Mouse (Mus musculus): ENCODE data around the gene Olfr1357.
"Not testable (repeated sequence)": the region's sequence is repeated elsewhere in the genome, so short reads cannot be mapped to it uniquely, and the experiment has no call there.

Gene Olfr1357

DNA sequence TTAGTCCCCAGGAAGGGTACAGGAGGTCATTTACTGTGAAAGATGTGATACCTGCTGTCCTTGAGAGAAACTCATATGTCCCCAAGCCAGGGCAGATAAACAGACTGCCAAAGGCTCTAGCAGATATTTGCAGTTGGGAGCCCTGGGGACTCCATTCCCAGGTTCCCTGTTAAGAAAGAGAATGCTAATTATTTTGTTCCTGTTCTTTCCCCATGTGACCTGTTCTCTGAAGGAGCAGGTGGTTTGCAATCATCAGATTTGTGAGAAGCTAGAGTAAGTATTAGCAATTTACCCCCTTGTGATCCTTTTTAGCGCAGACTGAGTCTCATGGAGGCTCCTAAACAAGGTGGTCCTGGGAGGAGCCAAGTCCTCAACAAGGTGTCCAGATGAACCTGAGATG, at the start of gene Olfr1357:
Olfr1357 (minus strand) TSS at position 101 of the 400 bp plus-strand sequence.
- no peak for DNase-seq (ENCODE audit: low read depth, low spot score)

DNA sequence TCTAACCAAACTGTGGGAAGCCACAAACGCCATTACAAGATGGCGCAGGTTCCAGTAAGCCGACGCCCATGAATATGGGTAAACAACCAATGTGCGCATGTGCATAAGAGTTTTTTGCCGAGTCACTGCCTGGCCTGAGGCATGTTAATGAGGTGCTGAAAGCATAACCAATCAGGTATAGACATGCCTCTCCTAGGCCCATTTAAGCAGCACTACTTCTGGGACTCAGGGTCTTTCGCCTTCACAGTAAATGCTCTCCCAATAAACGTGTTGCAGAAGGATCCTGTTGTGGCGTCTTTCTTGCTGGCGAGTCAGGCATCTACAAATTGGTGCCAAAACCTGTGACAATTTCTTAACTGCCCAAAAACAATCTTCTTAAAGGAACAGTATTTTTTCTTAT, 48.8 kb upstream of the Olfr1357 start:
- DNase-seq (ENCODE audit: low read depth, low spot score) = not testable (repeated sequence)

DNA sequence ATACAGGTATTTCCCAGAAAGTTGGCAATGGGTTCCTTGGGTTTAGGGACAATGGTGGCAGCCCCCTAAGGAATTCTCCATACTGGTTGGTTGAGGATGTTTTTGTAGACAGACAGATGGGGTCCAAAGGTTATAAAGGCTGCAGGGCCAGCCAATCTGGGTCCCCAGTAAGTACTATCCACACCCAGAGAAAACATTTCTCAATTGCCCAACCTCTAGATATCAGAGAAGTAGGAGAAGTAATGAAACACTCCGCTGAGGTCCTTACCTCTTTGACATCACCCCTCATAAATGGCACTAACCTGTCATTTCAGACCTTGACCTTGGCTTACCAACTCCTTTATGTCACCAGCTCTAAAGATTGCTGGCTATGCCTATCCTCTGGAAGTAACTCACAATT, 46.7 kb upstream of the Olfr1357 start:
- no peak for DNase-seq (ENCODE audit: low read depth, low spot score)

DNA sequence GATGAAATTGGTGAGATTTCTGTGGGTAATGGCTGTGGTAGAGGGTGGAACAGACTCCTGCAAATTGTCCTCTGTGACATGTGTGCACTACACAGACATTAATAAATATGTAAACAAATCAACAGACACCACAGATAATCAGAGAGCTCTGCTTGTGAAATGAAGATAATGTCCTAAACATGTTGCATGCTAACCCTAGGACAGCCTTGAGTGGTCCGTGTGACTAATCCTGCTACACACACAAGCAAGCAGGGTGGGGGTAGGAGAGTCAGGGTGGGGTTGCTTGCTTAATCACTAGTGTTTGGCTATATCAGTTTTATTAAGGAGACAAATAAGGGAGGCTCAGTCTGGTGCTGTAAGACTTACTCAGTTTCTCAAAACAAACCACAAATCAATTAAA, 43.3 kb upstream of the Olfr1357 start:
- no peak for DNase-seq (ENCODE audit: low read depth, low spot score)

DNA sequence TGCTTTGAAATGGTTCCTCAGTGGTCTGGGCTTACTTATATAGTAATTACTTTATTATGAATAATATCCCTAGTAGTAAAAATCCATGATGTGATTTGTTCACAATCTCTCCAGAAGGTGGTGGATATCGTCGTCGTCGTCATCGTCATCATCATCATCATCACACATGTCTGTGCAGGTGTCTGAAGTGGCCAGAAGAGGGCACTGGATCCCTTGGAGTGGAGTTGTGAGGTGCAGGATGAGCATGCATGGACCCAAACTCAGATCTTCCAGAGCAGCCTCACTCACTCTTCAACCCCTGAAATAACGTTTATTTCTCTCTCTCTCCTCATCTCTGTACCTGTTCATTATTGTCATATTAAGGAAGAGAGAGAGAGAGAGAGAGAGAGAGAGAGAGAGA, 14.4 kb upstream of the Olfr1357 start:
- DNase-seq (ENCODE audit: low read depth, low spot score) = no peak

DNA sequence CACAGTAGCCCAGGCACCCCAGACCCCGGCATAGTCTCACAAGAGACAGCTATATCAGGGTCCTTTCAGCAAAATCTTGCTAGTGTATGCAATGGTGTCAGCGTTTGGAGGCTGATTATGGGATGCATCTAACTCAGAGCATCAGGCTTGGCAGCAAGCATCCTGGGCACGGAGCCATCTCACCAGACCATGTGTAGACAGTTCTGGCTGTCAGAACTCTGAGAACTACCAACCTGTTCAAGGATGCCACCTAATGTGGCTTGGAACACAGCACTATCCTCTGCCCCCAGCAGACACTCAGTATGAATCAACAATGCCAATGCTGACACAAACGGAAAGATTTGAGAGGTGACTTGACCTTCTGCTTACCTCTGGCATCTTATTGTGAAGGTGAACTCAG, 12.3 kb upstream of the Olfr1357 start:
- DNase-seq (ENCODE audit: low read depth, low spot score) = no peak

DNA sequence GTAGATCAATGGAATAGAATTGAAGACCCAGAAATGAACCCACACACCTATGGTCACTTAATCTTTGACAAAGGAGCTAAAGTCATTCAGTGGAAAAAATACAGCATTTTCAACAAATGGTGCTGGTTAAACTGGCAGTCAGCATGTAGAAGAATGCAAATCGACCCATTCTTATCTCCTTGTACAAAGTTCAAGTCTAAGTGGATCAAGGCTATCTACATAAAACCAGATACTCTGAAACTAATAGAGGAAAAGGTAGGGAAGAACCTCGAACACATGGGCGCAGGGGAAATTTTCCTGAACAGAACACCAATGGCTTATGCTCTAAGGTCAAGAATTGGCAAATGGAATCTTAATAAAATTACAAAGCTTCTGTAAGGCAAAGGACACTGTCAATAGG, 5.3 kb upstream of the Olfr1357 start:
- not testable (repeated sequence) for DNase-seq (ENCODE audit: low read depth, low spot score)

DNA sequence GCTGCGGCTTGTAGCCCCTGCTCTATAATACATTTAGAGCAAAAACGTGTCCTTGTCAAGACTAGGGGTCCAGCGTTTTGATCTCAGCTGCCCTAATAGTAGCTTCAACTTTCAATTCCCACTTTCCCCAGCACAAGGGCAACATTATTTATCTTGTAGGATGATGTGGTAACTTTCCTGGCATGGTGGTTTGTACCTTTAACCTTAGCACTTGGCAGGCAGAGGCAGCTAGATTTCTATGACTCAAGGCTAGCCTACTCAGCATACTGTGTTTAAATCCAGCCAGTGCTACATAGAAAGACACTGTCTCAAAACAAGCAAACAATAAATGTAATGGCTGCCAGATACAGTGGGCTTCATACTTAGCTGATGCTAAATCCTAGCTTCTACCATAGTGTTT, 10.3 kb downstream of the Olfr1357 start:
- no peak for DNase-seq (ENCODE audit: low read depth, low spot score)

DNA sequence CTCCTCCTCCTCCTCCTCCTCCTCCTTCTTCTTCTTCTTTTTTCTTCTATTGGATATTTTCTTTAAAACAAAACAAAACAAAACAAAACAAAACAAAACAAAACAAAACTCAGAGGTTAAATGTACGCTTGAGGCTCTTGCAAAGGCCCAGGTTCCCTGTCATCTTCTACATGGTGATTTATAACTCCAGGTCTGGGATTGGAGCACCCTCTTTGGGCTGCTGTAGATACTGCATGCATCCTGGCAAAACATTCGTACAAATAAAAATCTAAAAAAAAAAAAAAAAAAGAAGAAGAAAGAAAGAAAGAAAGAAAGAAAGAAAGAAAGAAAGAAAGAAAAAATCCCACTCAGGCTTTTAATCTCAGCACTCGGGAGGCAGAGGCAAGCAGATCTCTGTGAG, 12.8 kb downstream of the Olfr1357 start:
- DNase-seq (ENCODE audit: low read depth, low spot score) = no peak

DNA sequence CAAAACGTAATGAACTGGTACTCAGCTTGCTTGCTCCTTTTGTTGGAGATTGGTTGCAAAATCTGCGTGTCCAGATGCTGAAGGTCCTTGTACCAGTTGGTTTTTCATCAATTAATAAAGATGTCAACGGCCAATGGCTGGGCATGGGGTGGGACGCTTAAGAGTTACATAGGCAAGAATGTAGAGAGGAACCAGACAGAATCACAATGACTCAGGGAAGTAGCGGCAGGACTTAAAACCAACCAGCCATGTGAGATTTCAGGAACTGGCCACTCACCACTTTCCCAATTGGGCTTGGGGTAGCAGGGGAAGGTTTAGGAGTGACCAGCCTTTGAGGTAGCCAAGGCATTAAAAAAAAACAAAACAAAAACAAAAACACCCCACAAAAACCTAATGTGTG, 18.0 kb downstream of the Olfr1357 start:
- no peak for DNase-seq (ENCODE audit: low read depth, low spot score)

DNA sequence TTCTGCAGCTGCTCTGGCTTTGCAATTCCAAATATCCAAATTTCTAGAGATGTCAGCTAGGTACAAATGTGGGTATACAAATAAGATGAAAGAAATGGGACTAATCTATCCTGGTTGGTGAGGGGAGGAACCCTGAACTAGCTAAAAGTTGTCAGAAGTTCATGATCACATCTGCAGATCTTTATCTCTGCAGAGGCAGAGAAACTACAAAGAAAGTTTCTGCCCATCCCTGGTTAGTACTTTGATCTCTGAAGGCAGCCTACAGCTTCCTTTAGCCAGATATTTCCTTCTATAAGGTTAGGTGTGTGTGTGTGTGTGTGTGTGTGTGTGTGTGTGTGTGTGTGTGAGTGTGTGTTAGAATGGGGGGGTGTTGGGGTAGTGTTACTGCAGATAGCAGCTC, 23.3 kb downstream of the Olfr1357 start:
- DNase-seq (ENCODE audit: low read depth, low spot score) = no peak

DNA sequence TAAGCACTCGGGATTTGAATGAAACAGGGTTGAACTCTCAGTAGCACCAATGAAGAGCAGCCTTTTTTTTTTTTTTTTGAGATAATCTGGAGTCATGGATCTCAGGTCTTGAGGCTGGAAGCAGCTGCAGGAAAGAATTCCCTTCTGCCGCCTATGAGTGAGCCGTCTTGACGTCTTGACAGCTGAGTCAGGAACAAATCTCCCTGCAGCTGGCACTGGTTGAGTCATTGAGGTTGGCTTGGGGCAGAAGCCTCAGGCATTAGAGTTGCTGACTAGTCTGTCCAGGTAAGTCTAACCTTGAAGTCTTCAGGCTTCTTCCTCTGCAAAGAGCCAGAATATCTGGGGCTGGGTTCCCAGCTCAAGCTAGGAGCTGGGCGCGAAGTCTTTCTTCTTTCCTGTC, 23.7 kb downstream of the Olfr1357 start:
- DNase-seq (ENCODE audit: low read depth, low spot score) = no peak

DNA sequence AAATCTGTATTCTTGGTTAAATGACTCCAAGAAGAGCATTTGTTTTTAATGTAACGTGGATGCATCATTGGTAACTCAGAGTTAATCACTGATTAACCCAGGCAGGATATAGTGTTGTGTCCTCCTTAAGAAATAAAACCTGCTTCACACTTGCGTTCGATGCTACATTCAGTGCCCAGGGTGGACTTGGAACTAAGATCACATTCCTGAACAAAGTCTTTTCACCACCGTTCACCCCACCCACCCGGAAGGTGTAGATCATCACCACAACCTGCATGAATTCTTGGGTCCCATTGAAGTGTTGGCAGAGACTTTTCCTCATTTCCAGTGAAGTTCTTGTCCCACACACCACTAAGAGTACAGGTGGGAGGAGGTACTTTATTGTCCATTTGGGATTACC, 24.1 kb downstream of the Olfr1357 start:
- DNase-seq (ENCODE audit: low read depth, low spot score) = no peak

DNA sequence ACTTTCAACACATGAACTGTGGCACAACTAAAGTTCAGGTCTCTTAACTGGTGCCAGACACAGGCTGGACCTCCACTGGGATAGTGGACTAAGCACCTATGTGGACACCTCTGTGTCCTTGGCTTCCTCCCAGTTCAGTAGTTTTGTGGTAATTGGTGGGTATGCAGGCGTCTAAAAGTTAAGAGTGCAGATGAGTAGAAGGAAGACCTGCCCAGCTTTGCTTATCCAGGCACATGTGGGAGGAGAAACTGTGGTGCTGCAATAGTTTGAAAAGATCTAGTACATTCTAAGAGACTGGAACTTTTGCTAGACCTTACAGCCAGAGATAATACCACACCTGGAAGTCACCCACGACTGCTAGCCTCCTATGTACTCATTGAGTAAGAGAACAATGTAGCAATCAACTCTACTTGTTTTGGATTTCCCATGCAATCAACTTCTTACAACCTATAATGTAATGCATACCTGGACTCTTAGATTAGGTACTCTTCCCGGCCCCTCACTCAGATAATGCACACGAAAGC, 25.0 kb downstream of the Olfr1357 start:
- DNase-seq (ENCODE audit: low read depth, low spot score) = no peak

DNA sequence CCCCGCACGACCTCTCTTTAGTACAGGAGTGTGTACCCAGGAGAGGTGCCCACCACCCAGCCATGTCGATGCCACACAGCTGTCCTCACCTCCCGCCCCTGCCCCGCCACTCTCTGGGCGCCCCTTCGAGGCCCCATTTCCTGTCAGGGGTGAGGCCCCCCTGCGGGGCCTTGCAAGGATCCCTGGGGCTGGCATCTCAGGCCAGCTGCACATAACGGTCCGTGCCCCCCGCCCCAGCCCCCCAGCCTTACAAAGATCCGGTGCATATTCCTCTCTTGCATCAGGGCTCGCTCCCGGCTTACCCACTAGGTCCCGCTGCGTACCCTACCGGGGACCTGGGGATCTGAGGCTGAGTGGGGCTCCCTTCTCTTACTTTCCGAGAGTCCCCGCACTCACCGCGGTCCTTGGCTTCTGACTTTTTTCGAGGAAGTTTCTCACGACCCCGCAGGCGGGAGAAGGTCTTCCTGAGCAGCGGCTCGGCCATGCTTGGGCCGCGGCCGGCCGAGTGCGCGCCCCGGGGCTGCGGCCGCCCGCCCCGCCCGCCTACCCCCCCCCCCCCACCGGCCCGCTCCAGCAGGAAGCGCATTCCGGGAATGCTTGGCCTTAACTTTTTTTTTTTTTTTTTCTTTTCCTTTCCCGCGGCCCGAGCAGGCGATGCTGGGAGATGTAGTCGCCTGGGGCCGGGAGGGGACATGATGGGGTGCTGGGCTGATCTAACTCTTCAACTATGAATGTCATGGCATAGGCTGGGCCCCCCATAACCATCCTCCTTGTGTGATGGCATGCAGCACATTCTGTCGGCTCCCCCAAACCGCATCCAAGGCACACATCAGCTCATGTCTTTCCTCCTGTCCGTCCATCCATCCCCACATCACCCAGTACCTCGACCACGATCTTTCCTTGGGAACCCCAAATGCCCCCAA, 26.2 kb downstream of the Olfr1357 start, which contains the start of gene Syde1:
Syde1 (minus strand) TSS at position 559 of the 923 bp plus-strand sequence.
- DNase-seq (ENCODE audit: low read depth, low spot score) = no peak

DNA sequence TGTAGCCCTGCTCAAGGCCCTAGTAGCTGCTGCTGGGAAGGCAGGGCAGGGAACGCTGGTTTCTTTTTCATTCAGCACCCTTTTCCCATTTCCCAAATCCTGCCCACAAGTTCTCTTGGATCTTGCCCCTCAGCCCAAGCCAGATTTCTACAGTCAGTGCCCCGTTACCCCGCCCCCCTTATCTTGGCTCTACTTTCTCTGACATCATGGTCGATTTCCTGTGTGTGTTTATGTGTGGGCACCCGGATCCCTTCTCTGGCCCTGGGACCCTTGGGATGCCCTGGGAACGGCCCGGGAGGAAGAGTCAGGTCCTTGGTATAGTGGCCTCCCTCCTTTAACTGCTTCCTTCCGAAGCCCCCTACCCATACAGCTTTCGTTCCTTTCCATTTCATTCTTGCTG, 27.1 kb downstream of the Olfr1357 start:
- DNase-seq (ENCODE audit: low read depth, low spot score) = no peak

DNA sequence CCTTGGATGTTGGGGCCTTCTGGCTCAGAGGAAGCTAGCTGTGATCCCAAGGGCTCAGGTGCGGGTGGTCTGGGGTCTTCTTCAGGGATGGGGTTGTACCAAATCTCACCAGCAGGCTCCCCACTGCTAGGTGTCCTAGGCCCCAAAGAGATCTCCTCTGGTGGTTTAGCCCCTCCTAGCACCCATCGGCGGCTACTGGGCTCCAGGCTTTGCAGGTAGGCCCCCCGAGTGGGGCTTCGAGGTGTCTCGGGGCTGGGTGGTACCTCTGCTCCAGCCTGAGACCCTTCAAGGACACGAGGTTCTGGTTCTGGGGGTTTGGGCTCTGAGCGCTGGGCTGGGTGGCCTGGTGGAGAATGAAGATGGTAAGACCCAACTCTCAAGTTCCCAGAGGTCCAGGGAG, 28.0 kb downstream of the Olfr1357 start:
- DNase-seq (ENCODE audit: low read depth, low spot score) = no peak

DNA sequence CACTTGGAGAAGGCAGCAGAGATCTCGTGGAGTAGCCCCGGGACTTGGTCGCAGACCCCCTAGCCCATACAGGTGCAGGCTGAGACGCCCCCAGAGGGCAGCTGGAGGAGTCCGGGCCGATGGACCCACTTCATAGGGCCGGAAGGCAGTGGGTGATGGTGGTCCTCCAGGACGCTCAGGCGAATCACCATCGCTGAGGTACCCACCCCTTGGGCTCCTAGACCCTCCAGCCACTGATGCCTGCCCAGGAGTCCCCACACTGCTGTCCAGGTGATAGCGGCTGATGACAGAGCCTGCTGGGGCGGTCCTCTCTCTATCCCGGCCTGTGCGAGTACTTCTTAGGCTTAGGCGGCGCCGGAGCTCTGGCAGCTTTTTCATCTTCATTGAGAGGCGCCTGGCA, 28.6 kb downstream of the Olfr1357 start:
- DNase-seq (ENCODE audit: low read depth, low spot score) = no peak

DNA sequence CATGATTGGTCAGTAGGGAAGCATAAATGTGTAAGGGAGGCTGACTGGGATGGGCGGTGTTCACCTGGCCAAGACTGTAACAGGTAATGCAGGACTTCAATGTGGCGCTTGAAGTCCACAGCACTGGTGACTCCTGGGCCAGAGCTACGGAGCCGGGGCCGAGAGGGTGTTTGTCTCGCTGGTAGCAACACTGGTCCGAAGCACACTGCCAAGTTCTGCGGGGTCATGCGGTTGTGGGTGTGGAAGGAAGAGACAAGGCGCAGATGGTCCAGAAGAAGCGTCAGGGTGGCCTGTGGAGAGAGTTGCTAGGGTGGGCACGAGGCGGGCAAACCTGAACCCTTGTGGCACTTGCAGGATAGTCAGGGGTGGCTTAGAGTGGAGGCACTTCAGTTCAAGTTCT, 31.8 kb downstream of the Olfr1357 start:
- no peak for DNase-seq (ENCODE audit: low read depth, low spot score)

DNA sequence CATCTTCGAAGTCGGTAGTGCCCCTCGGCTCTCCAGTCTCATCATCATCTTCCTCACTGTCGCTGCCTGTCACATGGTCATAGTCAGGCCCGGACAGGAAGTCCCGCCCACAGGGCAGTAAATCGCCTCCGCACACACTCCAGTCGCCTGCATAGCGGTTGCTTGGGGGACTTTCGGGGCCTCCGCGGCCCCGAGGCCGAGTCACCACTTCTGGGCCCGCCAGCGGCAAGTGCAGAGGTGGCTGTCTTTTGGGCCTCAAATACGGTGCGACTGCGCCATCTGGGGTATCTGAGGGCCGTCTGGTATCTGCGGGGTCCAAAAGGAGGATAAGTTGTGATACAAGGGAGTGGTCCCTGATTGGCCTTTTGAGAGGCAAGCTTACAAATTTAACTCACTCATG, 32.3 kb downstream of the Olfr1357 start:
- no peak for DNase-seq (ENCODE audit: low read depth, low spot score)

DNA sequence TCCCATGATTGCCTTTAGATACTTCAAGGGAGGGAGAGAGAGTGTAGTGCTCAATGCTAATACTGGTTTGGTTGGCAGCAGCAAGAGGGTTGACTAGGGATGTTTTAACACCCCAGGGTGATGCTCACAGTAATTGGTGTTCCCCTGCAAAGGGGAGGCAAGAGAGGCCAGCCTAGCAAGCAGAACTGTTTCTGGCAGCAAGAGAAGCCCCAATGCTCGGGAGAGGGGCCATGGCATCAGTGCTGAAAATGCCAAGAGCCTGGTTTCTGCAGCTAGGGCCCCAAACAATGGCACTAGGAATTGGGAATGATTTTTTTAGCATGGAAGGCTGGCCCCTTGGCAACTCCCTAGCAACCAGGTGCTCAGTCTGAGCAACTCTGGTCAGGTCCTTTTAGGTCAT, 32.9 kb downstream of the Olfr1357 start:
- DNase-seq (ENCODE audit: low read depth, low spot score) = no peak

DNA sequence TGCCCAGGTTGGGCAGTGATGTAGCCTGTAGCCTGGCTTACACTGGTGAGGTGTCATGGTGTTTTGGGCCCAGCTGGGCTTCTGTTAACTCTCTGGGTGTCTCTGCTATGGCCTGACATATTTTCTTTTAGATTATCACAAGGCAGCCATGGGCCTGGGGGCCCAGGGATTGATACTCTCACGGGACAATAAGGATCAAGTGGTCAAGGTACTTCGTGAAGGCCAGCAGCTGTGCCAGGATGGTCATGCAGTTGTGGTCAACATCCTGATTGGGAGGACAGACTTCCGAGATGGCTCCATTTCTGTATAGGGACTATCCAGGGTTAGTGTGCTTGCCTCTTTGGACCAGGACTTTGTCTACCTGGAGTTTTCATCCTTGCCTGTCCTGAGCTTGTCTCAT, 33.9 kb downstream of the Olfr1357 start:
- DNase-seq (ENCODE audit: low read depth, low spot score) = no peak

DNA sequence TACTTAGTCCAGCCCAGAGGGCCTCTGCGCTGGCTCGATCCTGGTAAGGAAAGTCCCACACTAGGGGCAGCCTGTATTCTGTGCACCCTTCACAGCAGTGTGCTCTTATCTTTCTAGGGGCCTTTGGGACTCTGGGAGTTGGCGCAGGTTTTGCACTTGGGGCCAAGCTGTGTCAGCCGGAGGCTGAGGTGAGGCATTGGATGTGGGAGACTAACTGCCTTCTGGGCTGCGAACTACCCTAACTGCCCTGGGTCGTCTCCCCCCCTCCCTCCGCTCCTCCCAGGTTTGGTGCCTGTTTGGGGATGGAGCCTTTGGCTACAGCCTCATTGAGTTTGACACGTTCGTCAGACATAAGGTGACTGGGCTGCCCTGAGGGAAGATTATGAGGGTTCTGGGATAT, 34.5 kb downstream of the Olfr1357 start:
- no peak for DNase-seq (ENCODE audit: low read depth, low spot score)

Data from c-Kit-negative CD71-positive TER-119-positive erythroid progenitor cells, embryonic 14.5 days (primary cell).